Mouse (Mus musculus) neural tube, embryonic 14.5 days (tissue): ENCODE results near the gene Cdc14b. TPM values are rescaled to one million over a fixed set of nuclear protein-coding genes. Genes with fewer than 3 reads are reported as not detected.

ENCODE experiments used
- polyA plus RNA-seq: library from polyadenylated mRNA; unstranded; fragments of >200 nt; fragmentation: Nextera tagmentation; extraction: Ambion mirVana; gene quantifications from 2 replicates; pipeline ENCODE4 v1.2.1, GENCODE M21; 2014

Gene Cdc14b
- polyA plus RNA-seq, 1 experiment from 2014 or later: 4.0 TPM

Other genes starting within 250 kb of the Cdc14b start
- not detected in 2 replicates for gene Hsd17b3, start 186.1 kb downstream of the Cdc14b start, polyA plus RNA-seq
- 0.92 and 1.6 TPM in 2 replicates for gene Slc35d2, start 145.9 kb downstream of the Cdc14b start, polyA plus RNA-seq
- 3.8 and 4.5 TPM in 2 replicates for gene Zfp367, start 122.1 kb downstream of the Cdc14b start, polyA plus RNA-seq
- 54.5 and 55.8 TPM in 2 replicates for gene Habp4, start 113.5 kb downstream of the Cdc14b start, polyA plus RNA-seq
- 11.8 and 15.0 TPM in 2 replicates for gene Aaed1, start 37.4 kb upstream of the Cdc14b start, polyA plus RNA-seq
- 133 and 173 TPM in 2 replicates for gene Ctsl, start 95.6 kb upstream of the Cdc14b start, polyA plus RNA-seq
- gene Cdk20, start 157.0 kb upstream of the Cdc14b start, polyA plus RNA-seq: 19.9 and 21.9 TPM in 2 replicates
- gene Fam240b, start 222.5 kb upstream of the Cdc14b start, polyA plus RNA-seq: 0.31 TPM in 1 of 2 replicates, not detected in the other